Mouse (Mus musculus): Measurements from ENCODE around the gene Taok3.
A peak's percentile ranks its signal among the peaks of the same experiment; 100 is the strongest.

The Taok3 gene

GRCm38 (mm10) chr5:117119777-117120488 lies at the start of gene Taok3:
TSS of gene Taok3 (plus strand) at chr5:117120129.
- peak; percentile 98 to 99 for DNase-seq (ENCODE audit: low spot score in 2 of 2)

- DNase-seq (ENCODE audit: low spot score in 2 of 2): no peak
These were observed 32.2 kb upstream of the Taok3 start for GRCm38 (mm10) chr5:117087718-117088117.

GRCm38 (mm10) chr5:117089147-117089546 lies 30.8 kb upstream of the Taok3 start:
- no peak for DNase-seq (ENCODE audit: low spot score in 2 of 2)

- no peak for DNase-seq (ENCODE audit: low spot score in 2 of 2)
These were observed 30.1 kb upstream of the Taok3 start for GRCm38 (mm10) chr5:117089786-117090185.

- DNase-seq (ENCODE audit: low spot score in 2 of 2): no peak
These were observed 25.5 kb upstream of the Taok3 start for GRCm38 (mm10) chr5:117094431-117094830.

GRCm38 (mm10) chr5:117096716-117097115 lies 23.2 kb upstream of the Taok3 start:
- DNase-seq (ENCODE audit: low spot score in 2 of 2): no peak

GRCm38 (mm10) chr5:117099008-117099407 lies 20.9 kb upstream of the Taok3 start:
- DNase-seq (ENCODE audit: low spot score in 2 of 2): no peak

- no peak for DNase-seq (ENCODE audit: low spot score in 2 of 2)
These were observed 20.2 kb upstream of the Taok3 start for GRCm38 (mm10) chr5:117099742-117100141.

- no peak for DNase-seq (ENCODE audit: low spot score in 2 of 2)
These were observed 16.6 kb upstream of the Taok3 start for GRCm38 (mm10) chr5:117103194-117103929.

- DNase-seq (ENCODE audit: low spot score in 2 of 2): no peak
These were observed 15.6 kb upstream of the Taok3 start for GRCm38 (mm10) chr5:117104329-117104728.

GRCm38 (mm10) chr5:117105761-117106160 lies 14.2 kb upstream of the Taok3 start:
- no peak for DNase-seq (ENCODE audit: low spot score in 2 of 2)

GRCm38 (mm10) chr5:117108292-117108691 lies 11.6 kb upstream of the Taok3 start:
- no peak for DNase-seq (ENCODE audit: low spot score in 2 of 2)

GRCm38 (mm10) chr5:117108731-117109130 lies 11.2 kb upstream of the Taok3 start:
- DNase-seq (ENCODE audit: low spot score in 2 of 2): no peak

- no peak for DNase-seq (ENCODE audit: low spot score in 2 of 2)
These were observed 10.4 kb upstream of the Taok3 start for GRCm38 (mm10) chr5:117109522-117109921.

- no peak for DNase-seq (ENCODE audit: low spot score in 2 of 2)
These were observed 8.7 kb upstream of the Taok3 start for GRCm38 (mm10) chr5:117111064-117111773.

- no peak for DNase-seq (ENCODE audit: low spot score in 2 of 2)
These were observed 8.2 kb upstream of the Taok3 start for GRCm38 (mm10) chr5:117111774-117112112.

GRCm38 (mm10) chr5:117113330-117113729 lies 6.6 kb upstream of the Taok3 start:
- no peak for DNase-seq (ENCODE audit: low spot score in 2 of 2)

GRCm38 (mm10) chr5:117114581-117115192 lies 5.2 kb upstream of the Taok3 start:
- DNase-seq (ENCODE audit: low spot score in 2 of 2): no peak

- DNase-seq (ENCODE audit: low spot score in 2 of 2): no peak
These were observed 4.6 kb upstream of the Taok3 start for GRCm38 (mm10) chr5:117115193-117115767.

- peak; percentile 92 to 96 for DNase-seq (ENCODE audit: low spot score in 2 of 2)
These were observed 4.0 kb upstream of the Taok3 start, which contains the start of gene Suds3 for GRCm38 (mm10) chr5:117115836-117116366. TSS of gene Suds3 (minus strand) at chr5:117116113.

GRCm38 (mm10) chr5:117116660-117117059 lies 3.3 kb upstream of the Taok3 start:
- no peak for DNase-seq (ENCODE audit: low spot score in 2 of 2)

- DNase-seq (ENCODE audit: low spot score in 2 of 2): no peak
These were observed 2.7 kb upstream of the Taok3 start for GRCm38 (mm10) chr5:117117241-117117640.
